In the genomic region with DNA sequence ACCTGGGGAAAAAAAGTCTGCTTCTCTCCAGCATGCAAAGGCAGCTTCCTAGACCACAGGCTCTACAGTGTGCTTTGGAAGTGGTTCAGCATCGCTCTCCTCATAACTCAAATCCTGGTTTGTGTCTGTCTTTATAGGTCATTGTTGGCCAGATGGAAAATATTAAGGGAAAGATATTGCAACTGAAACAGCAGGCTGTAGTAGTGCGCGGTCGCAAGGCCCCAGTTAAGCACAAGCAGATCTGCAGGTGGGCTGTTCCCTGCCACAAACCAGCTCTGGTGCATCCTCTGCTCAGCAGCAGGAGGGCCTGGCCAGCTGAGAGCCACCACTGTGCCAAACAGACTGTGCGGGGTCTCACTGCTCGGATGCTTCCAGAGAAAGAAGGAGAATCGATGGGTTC, we compare ENCODE assay signal across 10 mouse cellular contexts.
DNase-seq lines count a peak whose midpoint lies in the region; ATAC-seq lines count a peak whose summit lies in the region.
"Had no signal": no experiment of that assay in that cellular context is flagged by ENCODE, and none has a peak within 500 bp of the region (broad histone marks: within the 10 kb centered on the region; RNA-seq: fewer than 3 reads in every experiment).

No protein-coding gene starts in this region.

- H3K4me1 ChIP-seq in forebrain, embryonic 10.5 days: peaks cover 73% of the 10 kb centered on the region
- H3K4me1 ChIP-seq in limb, embryonic 13.5 days: peaks cover 62% of the 10 kb centered on the region

- H3K36me3 ChIP-seq in forebrain, embryonic 10.5 days (replicated peaks): no peaks in the 10 kb centered on the region
- no peaks in the 10 kb centered on the region for H3K36me3 ChIP-seq in limb, embryonic 13.5 days

- peak overlapping the region; percentile 85 for H3K27ac ChIP-seq in forebrain, embryonic 10.5 days
- H3K27ac ChIP-seq in limb, embryonic 13.5 days: peak overlapping the region; percentile 44; the same call in 1 of the 2 replicates

- H3K9me3 ChIP-seq in forebrain, embryonic 10.5 days: no peaks in the 10 kb centered on the region
- no peaks in the 10 kb centered on the region for H3K9me3 ChIP-seq in limb, embryonic 13.5 days

- H3K4me3 ChIP-seq in forebrain, embryonic 10.5 days: no peak overlapping the region
- no peak overlapping the region for H3K4me3 ChIP-seq in limb, embryonic 13.5 days

- peak; percentile 80 for ATAC-seq in limb, embryonic 13.5 days (ENCODE audit: low FRiP score, low read depth)

- 11% methylated on average over 7 of the region's 7 CpGs for WGBS in forebrain, embryonic 10.5 days
- WGBS in limb, embryonic 13.5 days: 14% methylated on average over 7 of the region's 7 CpGs

- H3K4me2 ChIP-seq in limb, embryonic 13.5 days (replicated peaks): peak overlapping the region; percentile 34

- peak; percentile 83 for DNase-seq in heart, adult 11 months
- DNase-seq in heart, adult 8-10 months (ENCODE audit: low spot score): no peak
- peak; percentile 33 to 35 for DNase-seq in cerebellum, adult 18-20 months
- no peak for DNase-seq in forebrain, embryonic 10.5 days (ENCODE audit: extremely low spot score, low spot score)
- no peak for DNase-seq in thymus, postnatal 14 days
- no peak for DNase-seq in testis, postnatal 14 days (ENCODE audit: low spot score)
- no peak for DNase-seq in kidney, adult 9 months
- DNase-seq: lung, postnatal 14 days had no signal

- no peaks in the 10 kb centered on the region for H3K27me3 ChIP-seq in forebrain, embryonic 10.5 days (ENCODE audit: poor library complexity, severe bottlenecking)
- no peaks in the 10 kb centered on the region for H3K27me3 ChIP-seq in limb, embryonic 13.5 days
- H3K27me3 ChIP-seq: CH12.LX had no signal

- H3K9ac ChIP-seq in limb, embryonic 13.5 days: no peak overlapping the region

Comparison
In these comparisons a context has a peak if more than half of its experiments do, and no peak if none do; other contexts are left out.
1. DNase-seq: peak in heart, adult 11 months (single experiment) and cerebellum, adult 18-20 months (2 of 2); none in heart, adult 8-10 months (single experiment), forebrain, embryonic 10.5 days (single experiment), thymus, postnatal 14 days (single experiment), testis, postnatal 14 days (single experiment) and kidney, adult 9 months (single experiment).